Mouse (Mus musculus) kidney, embryonic 15.5 days (tissue): ENCODE results near the gene Gm49383. TPM values are rescaled to one million over a fixed set of nuclear protein-coding genes. Genes with fewer than 3 reads are reported as not detected.

Source experiments
- ATAC-seq: fragments of 200-750 bp; cut with Nextera tagmentation; replicated peaks from 2 replicates; pipeline ENCODE4 v1.8.0; 2017; ENCODE audit warnings: moderate TSS enrichment; ENCODE audit not compliant: low FRiP score
- H3K27ac ChIP-seq: fragments of 300-500 bp; sonication (generic); 2 replicates; pipeline ENCODE4 v1.5.1; 2015; ENCODE audit warnings: mild to moderate bottlenecking, inconsistent platforms
- H3K27me3 ChIP-seq: fragments of 300-500 bp; sonication (generic); 2 replicates; pipeline ENCODE4 v1.6.1; 2015; ENCODE audit warnings: inconsistent platforms
- H3K36me3 ChIP-seq: fragments of 300-500 bp; sonication (generic); 2 replicates; pipeline ENCODE4 v1.6.1; 2015; ENCODE audit warnings: inconsistent platforms
- H3K4me1 ChIP-seq: fragments of 300-500 bp; sonication (generic); 2 replicates; pipeline ENCODE4 v1.6.1; 2015; ENCODE audit warnings: inconsistent platforms
- H3K4me2 ChIP-seq: fragments of 300-500 bp; sonication (generic); 2 replicates; pipeline ENCODE4 v1.6.1; 2015; ENCODE audit warnings: moderate library complexity, mild to moderate bottlenecking, inconsistent platforms
- H3K4me3 ChIP-seq: fragments of 300-500 bp; sonication (generic); replicated peaks from 2 replicates; pipeline ENCODE4 v1.5.1; 2015; ENCODE audit warnings: mild to moderate bottlenecking, inconsistent platforms
- H3K9ac ChIP-seq: fragments of 300-500 bp; sonication (generic); 2 replicates; pipeline ENCODE4 v1.6.1; 2015; ENCODE audit warnings: mild to moderate bottlenecking, inconsistent platforms
- H3K9me3 ChIP-seq: fragments of 300-500 bp; sonication (generic); replicated peaks from 2 replicates; pipeline ENCODE4 v1.6.1; 2016; ENCODE audit warnings: inconsistent platforms
- WGBS: fragments of 180-500 bp; shearing (Covaris S2); methylation state at CpG from one replicate; pipeline ENCODE4 v1.1.7; 2015; ENCODE audit warnings: mixed read lengths; 5-methylcytosine and 5-hydroxymethylcytosine counted together
- microRNA-seq: library from miRNA; unstranded; fragments of <30 nt; microRNA quantifications from one replicate; pipeline ENCODE4, GENCODE M21; 2016
- polyA plus RNA-seq: library from polyadenylated mRNA; unstranded; fragments of >200 nt; fragmentation: Nextera tagmentation; extraction: Ambion mirVana; gene quantifications from 2 replicates; pipeline ENCODE4 v1.2.1, GENCODE M21; 2015

Gm49383 gene
- polyA plus RNA-seq, 1 experiment from 2014 or later, result 33.6 TPM

- Histone ChIP-seq H3K27ac (peak overlapping the region; percentile 96), H3K36me3 (peaks cover 23% of the 10 kb centered on the region), H3K4me1 (peaks cover 10% of the 10 kb centered on the region; the same call in 1 of the 2 replicates), H3K27me3 (no peaks in the 10 kb centered on the region), H3K4me2 (peak overlapping the region; percentile 64), H3K9ac (peak overlapping the region; percentile 90), H3K9me3 (no peaks in the 10 kb centered on the region), H3K4me3 (peak overlapping the region; percentile 75)
- ATAC-seq, result no peak
- under 1% methylated on average over 19 of the region's 19 CpGs for WGBS
Measured at GRCm38 (mm10) chr12:69158366-69158764, 38.5 kb downstream of the Gm49383 start.

- peak overlapping the region; percentile 33; the same call in 1 of the 2 replicates for H3K27ac ChIP-seq
- ATAC-seq, result no peak
Measured at GRCm38 (mm10) chr12:69157107-69157506, 39.8 kb downstream of the Gm49383 start.

DNA sequence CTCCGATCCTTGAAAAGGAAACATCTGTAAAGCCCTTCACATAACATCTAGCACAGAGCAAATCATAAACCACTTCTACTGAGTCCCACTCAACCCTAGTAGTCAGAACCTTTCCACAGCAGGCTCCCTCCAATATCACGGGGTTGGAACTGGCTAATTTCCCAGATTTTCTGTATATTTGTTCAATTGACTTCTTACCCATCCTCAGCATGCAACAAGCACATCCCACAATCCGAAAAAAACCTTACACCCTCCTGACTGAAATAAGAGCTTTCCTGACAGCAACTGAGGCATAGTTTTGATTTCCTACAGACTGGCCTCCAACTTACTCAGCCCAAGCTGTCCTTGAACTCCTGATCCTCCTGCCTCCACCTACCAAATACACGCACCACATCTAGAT lies 40.5 kb downstream of the Gm49383 start:
- Histone ChIP-seq H3K27ac (no peak overlapping the region), H3K27me3 (no peaks in the 10 kb centered on the region), H3K4me2 (no peak overlapping the region), H3K9ac (no peak overlapping the region), H3K4me3 (no peak overlapping the region), H3K36me3 (peaks cover 23% of the 10 kb centered on the region), H3K4me1 (peaks cover 10% of the 10 kb centered on the region; the same call in 1 of the 2 replicates), H3K9me3 (no peaks in the 10 kb centered on the region)
- ATAC-seq, result no peak
- 86% methylated on average over 4 of the region's 4 CpGs for WGBS

More at GRCm38 (mm10) chr12:69157107-69157506, 39.8 kb downstream of the Gm49383 start:
- Histone ChIP-seq H3K4me3 (no peak overlapping the region), H3K4me1 (peaks cover 10% of the 10 kb centered on the region; the same call in 1 of the 2 replicates), H3K4me2 (0 out of 2 replicates have a peak overlapping the region, but pooled peaks have one; percentile 64), H3K9me3 (no peaks in the 10 kb centered on the region), H3K27me3 (no peaks in the 10 kb centered on the region), H3K9ac (no peak overlapping the region), H3K36me3 (peaks cover 23% of the 10 kb centered on the region)
- WGBS, result 95% methylated on average over 2 of the region's 2 CpGs

DNA sequence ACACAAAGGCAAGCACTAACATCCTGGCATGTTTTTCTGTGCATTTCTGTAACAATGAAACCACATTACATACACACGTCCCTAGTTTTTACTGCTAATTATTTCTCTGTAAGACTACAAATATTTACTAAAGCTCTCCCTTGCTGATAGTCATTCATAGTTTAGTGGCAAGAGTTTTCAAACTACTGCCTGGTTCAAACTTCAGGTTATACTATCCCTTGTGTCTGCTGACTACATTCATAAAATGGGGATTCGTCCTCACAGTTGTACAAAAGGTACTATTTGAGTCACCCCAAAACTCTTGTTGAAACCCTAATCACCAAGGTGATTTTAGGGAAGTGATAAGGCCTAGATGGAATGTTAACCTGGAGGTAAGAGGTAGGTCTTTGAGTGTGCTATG lies 41.0 kb downstream of the Gm49383 start:
- Histone ChIP-seq H3K4me3 (no peak overlapping the region), H3K9me3 (no peaks in the 10 kb centered on the region), H3K9ac (no peak overlapping the region), H3K27ac (no peak overlapping the region), H3K27me3 (no peaks in the 10 kb centered on the region), H3K36me3 (peaks cover 23% of the 10 kb centered on the region), H3K4me2 (no peak overlapping the region), H3K4me1 (peaks cover 10% of the 10 kb centered on the region; the same call in 1 of the 2 replicates)
- WGBS, result 83% methylated on average over 2 of the region's 2 CpGs
- ATAC-seq, result no peak

GRCm38 (mm10) chr12:69150049-69150448 lies 46.9 kb downstream of the Gm49383 start:
- no peak overlapping the region for H3K4me3 ChIP-seq
- H3K27ac ChIP-seq, result no peak overlapping the region
- no peaks in the 10 kb centered on the region for H3K9me3 ChIP-seq
- no peak for ATAC-seq
- no peaks in the 10 kb centered on the region for H3K36me3 ChIP-seq
- 84% methylated on average over 13 of the region's 13 CpGs for WGBS
- no peak overlapping the region for H3K9ac ChIP-seq
- no peaks in the 10 kb centered on the region for H3K27me3 ChIP-seq
- no peak overlapping the region for H3K4me2 ChIP-seq
- H3K4me1 ChIP-seq, result no peaks in the 10 kb centered on the region

DNA sequence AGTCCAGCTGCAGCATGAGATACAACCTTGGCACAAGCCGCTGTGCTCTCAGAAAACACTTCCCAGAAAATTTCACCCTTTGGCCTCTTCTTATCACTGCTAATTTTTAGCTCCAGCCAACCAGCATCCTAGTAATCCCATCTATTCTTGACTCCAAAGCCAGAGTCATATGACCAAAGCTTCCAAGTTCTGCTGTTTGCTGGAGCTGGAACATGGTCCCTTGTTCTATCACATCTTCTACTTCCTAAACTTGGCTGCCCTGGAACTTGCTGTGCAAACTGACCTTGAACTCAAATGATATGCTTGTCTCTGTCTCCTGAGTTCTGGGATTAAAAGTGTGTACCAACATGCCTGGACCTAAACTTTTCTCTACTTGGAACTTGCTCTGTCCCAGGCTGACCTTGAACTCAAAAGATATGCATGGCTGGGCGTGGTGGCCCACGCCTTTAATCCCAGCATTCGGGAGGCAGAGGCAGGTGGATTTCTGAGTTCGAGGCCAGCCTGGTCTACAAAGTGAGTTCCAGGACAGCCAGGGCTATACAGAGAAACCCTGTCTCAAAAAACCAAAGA lies 49.7 kb downstream of the Gm49383 start:
- Histone ChIP-seq H3K9ac (no peak overlapping the region), H3K4me3 (no peak overlapping the region), H3K36me3 (no peaks in the 10 kb centered on the region), H3K4me2 (no peak overlapping the region), H3K4me1 (no peaks in the 10 kb centered on the region), H3K27me3 (no peaks in the 10 kb centered on the region), H3K27ac (no peak overlapping the region), H3K9me3 (no peaks in the 10 kb centered on the region)
- no peak for ATAC-seq
- WGBS, result 94% methylated on average over 5 of the region's 5 CpGs

DNA sequence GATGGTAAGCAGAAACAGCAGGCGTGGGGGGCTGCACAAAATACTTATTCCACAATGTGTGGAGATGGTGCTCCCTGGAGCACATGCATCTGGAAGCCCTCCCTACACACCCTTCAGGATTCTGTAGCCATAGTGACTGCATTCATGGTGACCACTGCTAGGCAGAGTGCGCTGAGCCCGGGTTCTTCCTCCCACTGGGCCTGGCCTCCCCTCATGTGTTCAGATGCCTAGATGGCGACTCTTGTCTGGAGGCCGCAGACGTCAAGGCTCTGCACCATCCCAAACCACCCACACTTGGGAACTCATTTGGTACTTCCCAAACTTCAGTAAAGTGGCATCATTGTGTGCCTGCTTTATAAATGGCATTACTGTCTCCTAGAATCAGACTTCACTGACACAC lies 53.4 kb downstream of the Gm49383 start:
- Histone ChIP-seq H3K4me3 (no peak overlapping the region), H3K27ac (no peak overlapping the region), H3K27me3 (no peaks in the 10 kb centered on the region), H3K9me3 (no peaks in the 10 kb centered on the region), H3K36me3 (no peaks in the 10 kb centered on the region), H3K9ac (no peak overlapping the region), H3K4me2 (no peak overlapping the region), H3K4me1 (no peaks in the 10 kb centered on the region)
- ATAC-seq, result no peak
- WGBS, result 83% methylated on average over 6 of the region's 6 CpGs

- WGBS, result 89% methylated on average over 7 of the region's 7 CpGs
- Histone ChIP-seq H3K9me3 (no peaks in the 10 kb centered on the region), H3K27ac (no peak overlapping the region), H3K36me3 (no peaks in the 10 kb centered on the region), H3K4me2 (no peak overlapping the region), H3K27me3 (no peaks in the 10 kb centered on the region), H3K4me1 (no peaks in the 10 kb centered on the region), H3K4me3 (no peak overlapping the region), H3K9ac (no peak overlapping the region)
- ATAC-seq, result no peak
Measured at GRCm38 (mm10) chr12:69139841-69140240, 57.1 kb downstream of the Gm49383 start.

DNA sequence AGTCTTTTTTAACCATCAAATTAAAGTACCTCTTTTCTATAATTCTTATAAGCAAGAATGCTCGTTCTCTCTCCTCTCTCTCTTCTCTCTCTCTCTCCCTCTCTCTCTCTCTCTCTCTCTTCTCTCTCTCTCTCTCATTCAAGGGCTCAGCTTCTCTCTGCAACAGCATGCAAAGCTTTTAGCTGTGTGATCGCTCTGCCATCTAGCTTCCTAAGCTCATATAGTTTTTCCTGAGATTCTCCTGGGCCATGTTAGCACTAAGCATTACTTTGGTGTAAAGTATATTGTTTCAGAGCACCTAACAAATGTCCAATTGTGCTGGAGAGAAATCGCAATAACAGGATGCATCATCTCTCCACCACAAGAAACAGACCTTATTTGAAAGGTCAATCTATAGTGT lies 57.7 kb downstream of the Gm49383 start:
- ATAC-seq, result no peak
- Histone ChIP-seq H3K27me3 (no peaks in the 10 kb centered on the region), H3K9me3 (no peaks in the 10 kb centered on the region), H3K4me2 (no peak overlapping the region), H3K27ac (no peak overlapping the region), H3K4me1 (no peaks in the 10 kb centered on the region), H3K9ac (no peak overlapping the region), H3K4me3 (no peak overlapping the region), H3K36me3 (no peaks in the 10 kb centered on the region)
- 89% methylated on average over 3 of the region's 3 CpGs for WGBS

Small RNAs within 50 kb of the gene (microRNA-seq; reads per million reads assigned to microRNA genes)
- gene Gm47287 (not detected), gene Gm47295 (0.74 reads per million)

Other genes starting within 250 kb of the Gm49383 start
- gene Rps29, start 37.9 kb downstream of the Gm49383 start, polyA plus RNA-seq, result 1,863 and 1,902 TPM in 2 replicates
- 22.6 and 26.2 TPM in 2 replicates for gene Lrr1, start 28.3 kb downstream of the Gm49383 start, polyA plus RNA-seq
- 569 and 677 TPM in 2 replicates for gene Rpl36al, start 13.0 kb downstream of the Gm49383 start, polyA plus RNA-seq
- 52.6 and 55.9 TPM in 2 replicates for gene Mgat2, start 12.9 kb downstream of the Gm49383 start, polyA plus RNA-seq
- 9.5 and 11.2 TPM in 2 replicates for gene Dnaaf2, start 1.3 kb upstream of the Gm49383 start, polyA plus RNA-seq
- gene Gm49384, start 7.2 kb upstream of the Gm49383 start, polyA plus RNA-seq, result 27.3 and 27.4 TPM in 2 replicates
- 28.9 and 30.6 TPM in 2 replicates for gene Pole2, start 31.1 kb upstream of the Gm49383 start, polyA plus RNA-seq
- gene Klhdc1, start 44.1 kb upstream of the Gm49383 start, polyA plus RNA-seq, result 4.8 and 7.5 TPM in 2 replicates
- gene Klhdc2, start 99.6 kb upstream of the Gm49383 start, polyA plus RNA-seq, result 150 and 151 TPM in 2 replicates
- gene Nemf, start 160.1 kb upstream of the Gm49383 start, polyA plus RNA-seq, result 87.0 and 91.6 TPM in 2 replicates
- 45.3 and 47.0 TPM in 2 replicates for gene Arf6, start 175.0 kb upstream of the Gm49383 start, polyA plus RNA-seq
- gene Gm9887, start 175.4 kb upstream of the Gm49383 start, polyA plus RNA-seq, result 1.4 and 1.7 TPM in 2 replicates